Mouse (Mus musculus) lung, postnatal 14 days (tissue): ENCODE measurements around the gene Cntn1.
"Not testable (repeated sequence)": the region's sequence is repeated elsewhere in the genome, so short reads cannot be mapped to it uniquely, and the experiment has no call there.

Experiments used
- DNase-seq: peaks from one replicate; pipeline ENCODE4 v3.0.0; 2021

Gene Cntn1

GRCm38 (mm10) chr15:92271801-92272365 is 220.9 kb downstream of the Cntn1 start:
- no peak for DNase-seq

GRCm38 (mm10) chr15:92276826-92277225 is 225.9 kb downstream of the Cntn1 start:
- no peak for DNase-seq

- DNase-seq: no peak
Measured at GRCm38 (mm10) chr15:92277984-92278383, 227.0 kb downstream of the Cntn1 start.

GRCm38 (mm10) chr15:92280966-92281365 is 230.0 kb downstream of the Cntn1 start:
- no peak for DNase-seq

- DNase-seq: no peak
Measured at GRCm38 (mm10) chr15:92287616-92288015, 236.7 kb downstream of the Cntn1 start.

- no peak for DNase-seq
Measured at GRCm38 (mm10) chr15:92296479-92296878, 245.5 kb downstream of the Cntn1 start.

GRCm38 (mm10) chr15:92302796-92303195 is 251.8 kb downstream of the Cntn1 start:
- no peak for DNase-seq

GRCm38 (mm10) chr15:92304221-92304620 is 253.3 kb downstream of the Cntn1 start:
- no peak for DNase-seq

- DNase-seq: no peak
Measured at GRCm38 (mm10) chr15:92321959-92322358, 271.0 kb downstream of the Cntn1 start.

- DNase-seq: no peak
Measured at GRCm38 (mm10) chr15:92327111-92327510, 276.1 kb downstream of the Cntn1 start.

GRCm38 (mm10) chr15:92340253-92340652 is 289.3 kb downstream of the Cntn1 start:
- DNase-seq: no peak

- DNase-seq: no peak
Measured at GRCm38 (mm10) chr15:92341424-92341823, 290.5 kb downstream of the Cntn1 start.

GRCm38 (mm10) chr15:92344136-92344869 is 293.3 kb downstream of the Cntn1 start:
- DNase-seq: no peak

- no peak for DNase-seq
Measured at GRCm38 (mm10) chr15:92347426-92347825, 296.5 kb downstream of the Cntn1 start.

- no peak for DNase-seq
Measured at GRCm38 (mm10) chr15:92347902-92348301, 296.9 kb downstream of the Cntn1 start.

GRCm38 (mm10) chr15:92348453-92348852 is 297.5 kb downstream of the Cntn1 start:
- DNase-seq: not testable (repeated sequence)

- no peak for DNase-seq
Measured at GRCm38 (mm10) chr15:92364153-92364552, 313.2 kb downstream of the Cntn1 start.

- no peak for DNase-seq
Measured at GRCm38 (mm10) chr15:92364592-92364991, 313.6 kb downstream of the Cntn1 start.
